Mouse (Mus musculus): ENCODE data around the gene Hoxd13. TPM values are rescaled to one million over a fixed set of nuclear protein-coding genes. Genes with fewer than 3 reads are reported as not detected.
A peak's percentile ranks its signal among the peaks of the same experiment; 100 is the strongest.

Hoxd13 gene
- total RNA-seq, 2 experiments from 2014 or later = not detected

GRCm38 (mm10) chr2:74705467-74706089 is 37.5 kb downstream of the Hoxd13 start:
- DNase-seq (ENCODE audit: low spot score) = peak; percentile 52

- DNase-seq (ENCODE audit: low spot score) = no peak
Observed at GRCm38 (mm10) chr2:74706393-74706960, 38.4 kb downstream of the Hoxd13 start.

GRCm38 (mm10) chr2:74707599-74707998 is 39.5 kb downstream of the Hoxd13 start:
- no peak for DNase-seq (ENCODE audit: low spot score)

DNA sequence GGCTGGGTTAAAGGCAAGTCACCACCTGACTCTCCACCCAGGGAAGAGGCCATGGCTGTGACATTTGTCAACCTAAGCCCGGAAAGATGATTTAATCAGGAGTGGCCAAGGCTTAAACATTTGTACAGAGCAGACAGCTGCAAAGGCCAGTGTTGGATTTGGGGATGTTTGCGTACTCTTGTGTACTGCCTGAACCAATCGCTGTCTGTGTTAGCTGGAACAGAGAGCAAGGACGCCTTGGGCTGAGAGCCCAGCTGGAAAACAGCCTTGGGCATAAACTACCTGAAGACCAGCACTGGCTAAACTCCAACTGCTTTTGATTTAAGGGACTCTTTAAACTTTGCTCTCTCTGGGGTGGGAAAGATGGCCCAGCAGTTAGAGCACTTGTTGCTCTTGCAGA is 40.6 kb downstream of the Hoxd13 start:
- DNase-seq (ENCODE audit: low spot score) = no peak

GRCm38 (mm10) chr2:74709465-74710419 is 41.6 kb downstream of the Hoxd13 start:
- DNase-seq (ENCODE audit: low spot score) = no peak

GRCm38 (mm10) chr2:74710929-74711543 is 42.9 kb downstream of the Hoxd13 start:
- DNase-seq (ENCODE audit: low spot score) = no peak

DNA sequence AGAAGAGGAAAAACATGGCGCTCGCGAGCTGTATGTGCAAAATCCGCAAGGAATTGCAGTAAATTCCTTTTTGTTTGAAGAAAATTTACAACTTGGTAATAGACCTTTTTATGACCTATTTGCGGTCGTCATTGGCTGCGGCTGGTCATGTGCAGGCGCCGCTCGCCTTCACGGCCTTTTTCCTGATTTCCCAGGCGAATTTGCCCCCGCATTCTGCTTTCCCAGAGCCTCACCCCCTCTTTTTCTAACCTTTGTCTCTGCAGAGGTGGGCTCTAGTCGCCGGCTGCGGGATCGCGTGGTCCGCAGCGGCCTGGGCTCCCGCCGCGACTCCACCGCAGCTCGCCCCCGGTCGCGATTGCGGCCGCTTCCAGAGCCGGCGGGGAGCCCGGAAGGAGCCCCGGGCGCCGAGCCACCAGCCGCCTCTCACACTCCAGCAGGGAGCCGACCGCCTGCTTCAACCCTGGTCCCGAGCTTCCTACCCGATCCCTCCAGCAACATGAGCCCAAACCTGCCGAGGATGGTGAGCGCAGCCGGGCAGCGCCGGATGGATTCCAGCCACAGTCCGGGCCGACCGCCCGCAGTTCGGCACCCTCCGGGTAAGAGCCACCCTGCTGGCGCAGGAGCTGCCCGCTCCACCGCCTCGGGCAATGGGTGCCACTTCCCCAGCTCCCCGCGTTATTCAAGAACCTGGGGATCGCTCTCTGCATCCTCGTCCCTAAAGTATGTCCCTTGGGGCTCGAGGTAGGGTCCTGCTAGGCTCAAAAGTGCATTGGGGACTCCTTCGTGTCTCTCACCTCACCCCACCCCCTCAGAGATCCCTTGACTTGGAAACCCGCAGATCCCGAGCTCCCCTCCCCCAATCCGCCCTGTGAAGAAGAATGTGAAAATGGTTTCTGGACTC is 43.9 kb downstream of the Hoxd13 start, which contains the start of the genes Hoxd3 and Hoxd4:
Gene Hoxd3, plus strand, starts transcription at position 207 of the 901 bp plus-strand sequence.
Gene Hoxd4, plus strand, starts transcription at position 209 of the 901 bp plus-strand sequence.
- peak; percentile 60 for DNase-seq (ENCODE audit: low spot score)

- DNase-seq (ENCODE audit: low spot score) = no peak
Observed at GRCm38 (mm10) chr2:74713239-74714150, 45.4 kb downstream of the Hoxd13 start.

GRCm38 (mm10) chr2:74714156-74714789 is 46.2 kb downstream of the Hoxd13 start:
- DNase-seq (ENCODE audit: low spot score) = no peak

DNA sequence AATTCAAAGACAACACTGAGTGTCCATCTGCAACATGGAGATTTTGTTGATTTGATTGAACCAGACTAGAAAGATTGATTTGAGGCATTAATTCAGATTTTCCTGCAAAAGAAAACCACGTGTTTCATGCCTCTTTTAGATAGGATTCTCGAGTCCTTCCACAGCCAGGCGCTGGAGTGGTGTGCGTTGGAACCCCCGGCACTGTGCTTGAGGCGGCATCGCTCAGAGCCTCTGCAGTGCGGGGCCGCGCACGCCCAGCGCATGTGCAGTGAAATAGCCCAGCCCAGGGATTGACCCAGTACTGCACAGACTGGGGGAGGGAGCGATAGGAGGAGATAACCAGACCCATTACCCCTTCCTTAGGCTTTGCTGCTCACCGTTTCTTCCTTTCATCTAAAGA is 46.8 kb downstream of the Hoxd13 start:
- DNase-seq (ENCODE audit: low spot score) = no peak

- DNase-seq (ENCODE audit: low spot score) = peak; percentile 94
Observed at GRCm38 (mm10) chr2:74715504-74716241, 47.6 kb downstream of the Hoxd13 start.

GRCm38 (mm10) chr2:74720384-74720783 is 52.3 kb downstream of the Hoxd13 start:
- no peak for DNase-seq (ENCODE audit: low spot score)

- no peak for DNase-seq (ENCODE audit: low spot score)
Observed at GRCm38 (mm10) chr2:74720955-74721491, 52.9 kb downstream of the Hoxd13 start.

Small RNAs within 50 kb of the gene (microRNA-seq; reads per million reads assigned to microRNA genes)
- not detected for gene Gm44463

Other genes with a start within 250 kb of the Hoxd13 start
- gene Lnpk, start 88.9 kb upstream of the Hoxd13 start, total RNA-seq (2021) = 10 to 100 TPM; 61.9 to 67.5 TPM
- not detected for gene Evx2, start 8.8 kb upstream of the Hoxd13 start, total RNA-seq (2021)
- gene Hoxd12, start 6.7 kb downstream of the Hoxd13 start, total RNA-seq (2021) = not detected
- not detected for gene Hoxd11, start 11.2 kb downstream of the Hoxd13 start, total RNA-seq (2021)
- gene Hoxd10, start 23.6 kb downstream of the Hoxd13 start, total RNA-seq (2021) = 1 to 10 TPM; 5.0 to 6.1 TPM
- gene Hoxd9, start 29.4 kb downstream of the Hoxd13 start, total RNA-seq (2021) = 10 to 100 TPM; 17.0 to 18.1 TPM
- gene Hoxd8, start 36.3 kb downstream of the Hoxd13 start, total RNA-seq (2021) = 10 to 100 TPM; 32.2 to 40.3 TPM
- not detected for gene Hoxd3, start 43.6 kb downstream of the Hoxd13 start, total RNA-seq (2021)
- gene Hoxd4, start 43.6 kb downstream of the Hoxd13 start, total RNA-seq (2021) = 1 to 10 TPM; 1.0 to 1.3 TPM
- under 1 TPM; 0.07 to 0.19 TPM for gene Gm28230, start 58.4 kb downstream of the Hoxd13 start, total RNA-seq (2021)
- gene Hoxd1, start 94.7 kb downstream of the Hoxd13 start, total RNA-seq (2021) = not detected
- gene Mtx2, start 157.5 kb downstream of the Hoxd13 start, total RNA-seq (2021) = 10 to 100 TPM; 30.7 to 38.1 TPM